Mouse (Mus musculus) cerebellum, adult 2 months (tissue): Measurements from ENCODE around the gene Gpd1l.

Experiments used
- CTCF ChIP-seq: fragments of 200-500 bp; IDR thresholded peaks from 2 replicates; pipeline ENCODE4 v1.5.1; 2011; ENCODE audit warnings: low read depth, mild to moderate bottlenecking, control low read depth, low read length, moderate library complexity, borderline replicate concordance; ENCODE audit not compliant: insufficient read depth
- POLR2A ChIP-seq: fragments of 200-500 bp; IDR thresholded peaks from 2 replicates; pipeline ENCODE4 v1.6.1; 2011; ENCODE audit warnings: low read length, control low read depth, borderline replicate concordance; ENCODE audit not compliant: insufficient read depth

- no peak for TF ChIP-seq POLR2A
- no peak for TF ChIP-seq CTCF
Observed at GRCm38 (mm10) chr9:114885564-114885963, 48.2 kb downstream of the Gpd1l start.
